Mouse (Mus musculus) urinary bladder, postnatal 4 days (tissue): ENCODE measurements at regions not wholly inside any gene's neighbourhood (a gene's known extent, or its start where the extent isn't known, plus 50 kb on each side); places are given as distances from the start of the nearest gene placed in this dataset.

Experiments used
- DNase-seq, 2 experiments: peaks; one replicate each; pipeline ENCODE4 v3.0.0; 2021 to 2022; ENCODE audit warnings: low spot score in 2 of 2

GRCm38 (mm10) chr4:84805431-84805830 lies 78.7 kb upstream of the Cntln start:
- DNase-seq = no peak

GRCm38 (mm10) chr4:84793156-84793919 lies 90.8 kb upstream of the Cntln start:
- DNase-seq = no peak

GRCm38 (mm10) chr4:84786583-84786982 lies 97.5 kb upstream of the Cntln start:
- DNase-seq = peak in 1 of 2 experiments; percentile 40

- DNase-seq = peak in 1 of 2 experiments; percentile 18
These were observed 93.1 kb upstream of the Bnc2 start for GRCm38 (mm10) chr4:84768161-84768560.

- no peak for DNase-seq
These were observed 91.8 kb upstream of the Bnc2 start for GRCm38 (mm10) chr4:84766708-84767425.

- no peak for DNase-seq
These were observed 82.1 kb upstream of the Bnc2 start for GRCm38 (mm10) chr4:84757172-84757571.

GRCm38 (mm10) chr4:84752613-84753185 lies 77.6 kb upstream of the Bnc2 start:
- DNase-seq = no peak

GRCm38 (mm10) chr4:84741301-84741700 lies 66.2 kb upstream of the Bnc2 start:
- DNase-seq = no peak

GRCm38 (mm10) chr4:84740816-84741215 lies 65.7 kb upstream of the Bnc2 start:
- DNase-seq = no peak
